Mouse (Mus musculus) embryonic fibroblast, embryonic 13.5 days (primary cell): Measurements from ENCODE around the gene Fam69a. TPM values are rescaled to one million over a fixed set of nuclear protein-coding genes. Genes with fewer than 3 reads are reported as not detected.
A peak's percentile ranks its signal among the peaks of the same experiment; 100 is the strongest.

Experiments
- H3K27ac ChIP-seq: 2 replicates; pipeline ENCODE4 v1.5.1; 2012; ENCODE audit warnings: low read length, control low read depth, inconsistent platforms; ENCODE audit not compliant: insufficient read depth
- H3K4me1 ChIP-seq: 2 replicates; pipeline ENCODE4 v1.6.1; 2011; ENCODE audit warnings: low read length; ENCODE audit not compliant: control insufficient read depth, insufficient read depth
- H3K4me3 ChIP-seq: 2 replicates; pipeline ENCODE4 v1.5.1; 2011; ENCODE audit warnings: mild to moderate bottlenecking, control low read depth, low read length; ENCODE audit not compliant: insufficient read depth
- CTCF ChIP-seq: IDR thresholded peaks from 2 replicates; pipeline ENCODE4 v1.5.1; 2011; ENCODE audit warnings: mild to moderate bottlenecking, control low read depth, low read length, moderate library complexity, borderline replicate concordance; ENCODE audit not compliant: insufficient read depth
- POLR2A ChIP-seq: IDR thresholded peaks from 2 replicates; pipeline ENCODE4 v1.6.1; 2011; ENCODE audit warnings: low read depth, mild to moderate bottlenecking, control low read depth, low read length, moderate library complexity
- polyA plus RNA-seq: library from polyadenylated mRNA; stranded (reverse); fragments of >200 nt; gene quantifications from 2 replicates; pipeline ENCODE4 v1.2.4, GENCODE M21; 2011; ENCODE audit warnings: low read depth; ENCODE audit not compliant: missing spikeins, insufficient read length

Gene Fam69a
- polyA plus RNA-seq, 1 experiment = 15.4 TPM

GRCm38 (mm10) chr5:107968079-107968478, 18.8 kb downstream of the Fam69a start:
- H3K4me3 ChIP-seq = no peak overlapping the region
- TF ChIP-seq CTCF = no peak
- no peak for TF ChIP-seq POLR2A

GRCm38 (mm10) chr5:107966841-107967457, 19.9 kb downstream of the Fam69a start:
- TF ChIP-seq POLR2A (no peak), CTCF (no peak)
- Histone ChIP-seq H3K27ac (no peak overlapping the region), H3K4me1 (peaks cover under 1% of the 10 kb centered on the region), H3K4me3 (no peak overlapping the region)

More at GRCm38 (mm10) chr5:107968079-107968478, 18.8 kb downstream of the Fam69a start:
- no peaks in the 10 kb centered on the region; the same call in none of the 2 replicates for H3K4me1 ChIP-seq
- H3K27ac ChIP-seq = no peak overlapping the region

DNA sequence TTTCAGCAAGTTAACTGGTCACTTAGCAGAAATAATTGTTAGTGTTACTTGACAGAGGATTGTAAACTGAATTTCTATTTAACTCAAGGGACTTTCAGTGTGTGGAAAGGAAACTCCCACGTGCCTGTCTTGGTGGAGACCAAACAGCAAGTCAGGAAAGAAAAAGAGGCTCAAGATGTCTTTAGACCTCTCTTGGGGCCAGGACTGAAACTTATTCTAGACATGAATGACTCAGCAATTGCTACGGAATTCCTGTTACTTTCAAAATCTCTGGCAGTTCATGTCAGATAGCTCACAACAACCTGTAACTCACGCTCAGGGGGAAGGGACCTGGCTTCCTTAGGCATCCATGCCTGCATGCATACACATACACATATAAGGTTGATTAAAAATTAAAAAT, 20.7 kb downstream of the Fam69a start:
- Histone ChIP-seq H3K4me3 (no peak overlapping the region), H3K27ac (peak overlapping the region; percentile 67; the same call in 1 of the 2 replicates), H3K4me1 (peaks cover 4% of the 10 kb centered on the region)
- TF ChIP-seq POLR2A (no peak), CTCF (no peak)

DNA sequence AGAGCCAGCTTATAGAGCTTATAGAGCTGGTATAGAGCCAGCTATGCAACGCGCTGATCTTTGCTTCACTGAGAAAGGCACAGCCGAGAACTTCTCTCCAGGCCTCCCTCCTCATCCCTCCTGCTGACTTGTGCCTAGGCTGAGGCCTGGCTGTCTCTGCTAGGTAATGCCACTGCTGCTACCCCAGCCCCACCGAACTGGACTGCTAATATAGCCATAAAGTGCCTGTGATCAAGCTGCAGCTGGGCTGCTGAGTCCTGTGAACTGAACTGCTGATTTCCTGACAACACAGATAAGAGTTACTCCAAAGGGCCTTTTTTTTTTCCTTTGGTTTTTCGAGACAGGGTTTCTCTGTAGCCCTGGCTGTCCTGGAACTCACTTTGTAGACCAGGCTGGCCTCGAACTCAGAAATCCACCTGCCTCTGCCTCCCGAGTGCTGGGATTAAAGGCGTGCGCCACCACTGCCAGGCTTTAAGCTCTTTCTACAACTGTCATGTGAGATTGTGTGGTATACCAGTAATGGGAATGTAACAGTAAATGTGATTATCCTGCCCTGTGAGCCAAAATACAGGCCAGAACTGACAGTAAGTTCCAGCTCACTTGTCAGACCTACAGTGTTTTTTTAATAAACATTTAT, 21.4 kb downstream of the Fam69a start:
- H3K4me3 ChIP-seq = no peak overlapping the region
- TF ChIP-seq POLR2A = no peak
- H3K4me1 ChIP-seq = peaks cover 4% of the 10 kb centered on the region
- H3K27ac ChIP-seq = no peak overlapping the region

GRCm38 (mm10) chr5:107964031-107964758, 22.7 kb downstream of the Fam69a start:
- Histone ChIP-seq H3K27ac (no peak overlapping the region), H3K4me3 (no peak overlapping the region), H3K4me1 (peaks cover 4% of the 10 kb centered on the region)
- TF ChIP-seq POLR2A = no peak
- no peak for TF ChIP-seq CTCF

GRCm38 (mm10) chr5:107961438-107962251, 25.2 kb downstream of the Fam69a start:
- H3K27ac ChIP-seq = no peak overlapping the region
- H3K4me1 ChIP-seq = peaks cover 4% of the 10 kb centered on the region
- H3K4me3 ChIP-seq = no peak overlapping the region
- TF ChIP-seq CTCF (no peak), POLR2A (no peak)

GRCm38 (mm10) chr5:107960532-107961202, 26.2 kb downstream of the Fam69a start:
- Histone ChIP-seq H3K4me3 (no peak overlapping the region), H3K27ac (no peak overlapping the region), H3K4me1 (peaks cover 4% of the 10 kb centered on the region; the same call in 1 of the 2 replicates)
- no peak for TF ChIP-seq CTCF

- no peak overlapping the region for H3K27ac ChIP-seq
- H3K4me3 ChIP-seq = no peak overlapping the region
- TF ChIP-seq CTCF = no peak
- no peak for TF ChIP-seq POLR2A
- H3K4me1 ChIP-seq = peaks cover 4% of the 10 kb centered on the region; the same call in 1 of the 2 replicates
Measured at GRCm38 (mm10) chr5:107959624-107960300, 27.1 kb downstream of the Fam69a start.
